Mouse (Mus musculus) kidney, adult 2 months (tissue): ENCODE results near the gene Kbtbd4. TPM values are rescaled to one million over a fixed set of nuclear protein-coding genes. Genes with fewer than 3 reads are reported as not detected.
"Not testable (repeated sequence)": the region's sequence is repeated elsewhere in the genome, so short reads cannot be mapped to it uniquely, and the experiment has no call there.

ENCODE experiments used
- DNase-seq: peaks from one replicate; pipeline ENCODE4 v3.0.0; 2021
- H3K27ac ChIP-seq: fragments of 200-500 bp; 2 replicates; pipeline ENCODE4 v1.5.1; 2012; ENCODE audit warnings: low read depth, low read length, control low read depth, inconsistent platforms; ENCODE audit not compliant: insufficient read depth
- H3K27me3 ChIP-seq: fragments of 200-500 bp; replicated peaks from 2 replicates; pipeline ENCODE4 v1.6.1; 2012; ENCODE audit warnings: mild to moderate bottlenecking, moderate library complexity, low read length, inconsistent platforms; ENCODE audit not compliant: control insufficient read depth, insufficient read depth
- H3K36me3 ChIP-seq: fragments of 200-500 bp; 2 replicates; pipeline ENCODE4 v1.6.1; 2012; ENCODE audit warnings: mild to moderate bottlenecking, moderate library complexity, low read length, inconsistent platforms; ENCODE audit not compliant: control insufficient read depth, insufficient read depth
- H3K4me1 ChIP-seq: fragments of 200-500 bp; 2 replicates; pipeline ENCODE4 v1.6.1; 2011; ENCODE audit warnings: low read length; ENCODE audit not compliant: control insufficient read depth, insufficient read depth
- H3K4me3 ChIP-seq: fragments of 200-500 bp; 2 replicates; pipeline ENCODE4 v1.5.1; 2011; ENCODE audit warnings: mild to moderate bottlenecking, low read depth, low read length, control low read depth; ENCODE audit not compliant: insufficient read depth
- CTCF ChIP-seq: fragments of 200-500 bp; conservative IDR thresholded peaks from 2 replicates; pipeline ENCODE4 v1.5.1; 2011; ENCODE audit warnings: low read depth, mild to moderate bottlenecking, control low read depth, low read length, moderate library complexity, mixed read lengths; ENCODE audit not compliant: insufficient read depth, insufficient read length
- POLR2A ChIP-seq: fragments of 200-500 bp; IDR thresholded peaks from one replicate; pipeline ENCODE4 v1.6.1; 2011; ENCODE audit warnings: low read depth, low read length, control low read depth
- WGBS: fragments of 180-500 bp; shearing (Covaris S2); methylation state at CpG from one replicate; pipeline ENCODE4 v1.1.7; 2018; 5-methylcytosine and 5-hydroxymethylcytosine counted together
- polyA plus RNA-seq: library from polyadenylated mRNA; depleted of rRNA; stranded (reverse); fragments of >200 nt; gene quantifications from 2 replicates; pipeline ENCODE4 v1.2.3, GENCODE M21; 2012

Kbtbd4 gene
- polyA plus RNA-seq, 1 experiment = 19.0 TPM

DNA sequence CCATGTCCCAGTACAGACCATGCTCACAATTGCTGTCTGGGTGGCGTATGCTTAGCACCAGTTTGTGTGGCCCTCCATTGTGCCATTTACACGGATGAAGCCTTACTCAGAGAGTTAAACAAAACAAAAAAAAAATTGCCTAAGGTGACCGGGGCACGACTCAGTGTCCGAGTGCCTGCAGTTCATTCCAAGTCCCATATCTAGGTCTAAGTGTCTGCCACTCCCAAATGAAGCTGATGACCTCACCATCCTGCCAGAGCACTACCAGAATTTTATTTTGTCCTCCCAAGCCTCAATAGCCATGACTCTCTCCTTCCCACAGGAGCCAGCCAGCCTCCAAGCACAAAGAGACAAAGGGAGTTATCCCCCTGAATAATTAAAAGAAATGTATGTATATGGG is 16.9 kb upstream of the Kbtbd4 start:
- TF ChIP-seq POLR2A (no peak), CTCF (no peak)
- Histone ChIP-seq H3K27ac (no peak overlapping the region), H3K4me1 (no peaks in the 10 kb centered on the region), H3K4me3 (no peak overlapping the region), H3K27me3 (0 out of 2 replicates have a peak, but pooled peaks cover 1% of the 10 kb centered on the region), H3K36me3 (no peaks in the 10 kb centered on the region)
- no peak for DNase-seq
- 80% methylated on average over 5 of the region's 5 CpGs for WGBS

DNA sequence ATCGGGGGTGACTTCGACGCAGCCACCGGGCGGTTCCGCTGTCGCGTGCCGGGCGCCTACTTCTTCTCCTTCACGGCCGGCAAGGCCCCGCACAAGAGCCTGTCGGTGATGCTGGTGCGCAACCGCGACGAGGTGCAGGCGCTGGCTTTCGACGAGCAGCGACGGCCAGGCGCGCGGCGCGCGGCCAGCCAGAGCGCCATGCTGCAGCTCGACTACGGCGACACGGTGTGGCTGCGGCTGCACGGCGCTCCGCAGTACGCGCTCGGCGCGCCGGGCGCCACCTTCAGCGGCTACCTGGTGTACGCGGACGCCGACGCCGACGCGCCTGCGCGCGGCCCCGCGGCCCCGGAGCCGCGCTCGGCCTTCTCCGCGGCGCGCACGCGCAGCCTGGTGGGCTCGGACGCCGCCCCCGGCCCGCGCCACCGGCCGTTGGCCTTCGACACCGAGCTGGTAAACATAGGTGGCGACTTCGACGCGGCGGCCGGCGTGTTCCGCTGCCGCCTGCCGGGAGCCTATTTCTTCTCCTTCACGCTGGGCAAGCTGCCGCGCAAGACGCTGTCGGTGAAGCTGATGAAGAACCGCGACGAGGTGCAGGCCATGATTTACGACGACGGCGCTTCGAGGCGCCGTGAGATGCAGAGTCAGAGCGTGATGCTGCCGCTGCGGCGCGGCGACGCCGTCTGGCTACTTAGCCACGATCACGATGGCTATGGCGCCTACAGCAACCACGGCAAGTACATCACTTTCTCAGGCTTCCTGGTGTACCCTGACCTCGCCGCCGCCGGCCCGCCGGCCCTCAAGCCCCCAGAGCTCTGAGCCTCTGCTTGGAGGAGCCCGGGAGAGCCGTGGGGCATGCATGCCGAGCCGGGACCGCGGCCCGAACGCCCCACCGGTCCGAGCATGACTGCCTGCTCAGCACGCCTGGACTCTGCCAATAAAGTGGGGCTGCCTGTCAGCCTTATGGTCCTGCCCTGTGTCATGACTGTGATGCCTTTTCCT is 14.7 kb upstream of the Kbtbd4 start:
- DNase-seq = peak; percentile 58
- Histone ChIP-seq H3K27me3 (0 out of 2 replicates have a peak, but pooled peaks cover 1% of the 10 kb centered on the region), H3K4me1 (no peaks in the 10 kb centered on the region), H3K4me3 (peak overlapping the region; percentile 52), H3K36me3 (no peaks in the 10 kb centered on the region), H3K27ac (no peak overlapping the region)
- WGBS = 2% methylated on average over 131 of the region's 133 CpGs
- TF ChIP-seq CTCF (0 out of 2 replicates have a peak, but pooled peaks have one; percentile 8), POLR2A (no peak)

DNA sequence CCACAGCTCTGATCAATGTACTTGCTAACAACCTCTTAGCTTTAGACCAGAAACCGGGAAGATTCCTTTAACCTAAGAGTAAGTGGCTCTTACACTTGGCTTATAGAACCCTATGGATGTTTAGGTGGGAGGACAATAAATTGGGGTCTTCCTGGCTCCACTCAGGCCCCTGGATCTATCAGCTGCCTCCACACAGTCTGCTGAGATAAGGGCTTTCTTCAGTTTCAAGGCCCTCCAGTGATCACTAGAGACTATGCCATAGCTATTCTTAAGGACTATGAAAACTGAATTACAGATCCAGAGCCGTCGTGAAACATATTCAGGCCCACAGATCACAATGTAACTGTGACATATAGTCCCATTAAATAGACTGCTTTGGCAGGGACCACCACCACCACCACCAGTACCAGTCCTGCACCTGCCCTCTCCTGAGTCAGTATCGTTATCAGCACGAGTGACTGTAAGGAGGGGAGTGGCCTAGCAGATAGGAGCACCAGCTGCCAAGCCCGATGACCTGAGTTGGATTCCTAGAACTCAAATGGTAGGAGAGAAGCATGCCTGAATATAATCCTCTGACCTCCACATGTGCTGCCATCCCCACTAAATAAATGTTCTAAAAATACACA is 10.8 kb upstream of the Kbtbd4 start:
- no peaks in the 10 kb centered on the region for H3K4me1 ChIP-seq
- 88% methylated on average over 6 of the region's 6 CpGs for WGBS
- no peaks in the 10 kb centered on the region for H3K27me3 ChIP-seq
- H3K4me3 ChIP-seq = no peak overlapping the region
- no peak for TF ChIP-seq POLR2A
- TF ChIP-seq CTCF = no peak
- no peak overlapping the region for H3K27ac ChIP-seq
- H3K36me3 ChIP-seq = peaks cover 4% of the 10 kb centered on the region
- no peak for DNase-seq

DNA sequence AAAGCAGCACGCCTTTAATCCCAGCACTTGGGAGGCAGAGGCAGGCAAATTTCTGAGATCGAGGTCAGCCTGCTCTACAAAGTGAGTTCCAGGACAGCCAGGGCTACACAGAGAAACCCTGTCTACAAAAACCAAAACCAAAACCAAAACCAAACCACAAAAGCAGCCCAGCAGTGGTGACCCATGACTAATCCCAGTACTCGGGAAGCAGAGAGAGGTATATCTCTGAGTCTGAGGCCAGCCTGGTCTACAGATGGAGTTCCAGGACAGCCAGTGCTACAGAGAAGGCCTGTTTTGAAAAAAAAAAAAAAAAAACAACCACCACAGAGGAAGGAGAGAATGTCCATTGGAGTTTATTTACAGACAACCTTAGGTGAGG is 10.3 kb upstream of the Kbtbd4 start:
- H3K36me3 ChIP-seq, H3K4me1 ChIP-seq, DNase-seq, H3K27ac ChIP-seq, H3K4me3 ChIP-seq, H3K27me3 ChIP-seq: not testable (repeated sequence)
- WGBS = 86% methylated on average over 3 of the region's 3 CpGs

DNA sequence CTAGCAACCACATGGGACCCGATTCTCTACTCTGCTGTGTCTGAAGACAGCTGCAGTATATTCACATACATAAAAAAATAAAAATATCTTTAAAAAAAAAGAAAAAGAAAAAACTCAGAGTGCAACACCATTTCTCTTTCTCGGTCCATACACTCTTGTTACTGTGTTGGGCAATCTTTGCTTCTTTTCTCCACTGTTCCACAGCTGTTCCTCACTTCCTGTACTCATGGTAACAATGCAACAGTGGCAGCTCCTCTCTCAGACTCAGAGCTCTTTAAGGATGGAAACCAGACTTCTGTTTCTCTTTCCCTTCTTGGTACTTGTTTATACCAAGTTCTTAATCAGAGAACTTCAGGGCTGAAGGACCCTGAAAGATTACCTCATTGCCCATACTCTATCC is 1.1 kb upstream of the Kbtbd4 start:
- Histone ChIP-seq H3K27ac (no peak overlapping the region), H3K36me3 (peaks cover 6% of the 10 kb centered on the region), H3K4me3 (peak overlapping the region; percentile 94; the same call in 1 of the 2 replicates), H3K27me3 (no peaks in the 10 kb centered on the region), H3K4me1 (peaks cover 11% of the 10 kb centered on the region; the same call in 1 of the 2 replicates)
- TF ChIP-seq POLR2A = no peak
- TF ChIP-seq CTCF = no peak
- 73% methylated on average over 2 of the region's 2 CpGs for WGBS
- DNase-seq = no peak

DNA sequence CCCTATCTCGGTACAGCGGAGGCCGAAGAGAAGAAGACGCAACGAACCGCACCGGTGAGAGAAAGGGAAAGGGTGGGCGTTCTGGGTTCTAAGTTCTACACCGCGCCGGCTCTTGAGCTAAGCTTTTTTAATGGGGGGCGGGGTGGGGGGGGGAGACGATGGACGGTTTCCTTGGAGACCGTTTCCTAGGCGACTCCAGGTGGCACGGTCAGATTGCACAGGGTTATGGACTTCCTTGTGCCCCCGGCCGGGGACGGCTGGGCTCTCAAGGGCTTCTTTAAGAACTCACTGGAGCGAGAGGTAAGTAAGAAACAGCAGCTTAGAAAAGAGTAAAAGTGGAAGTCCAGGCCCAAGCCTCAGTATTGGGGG is 300 bp downstream of the Kbtbd4 start:
- peak overlapping the region; percentile 94 for H3K4me3 ChIP-seq
- H3K27me3 ChIP-seq = no peaks in the 10 kb centered on the region
- H3K36me3 ChIP-seq = peaks cover 2% of the 10 kb centered on the region; the same call in 1 of the 2 replicates
- WGBS = under 1% methylated on average over 21 of the region's 21 CpGs
- peak overlapping the region; percentile 81 for H3K27ac ChIP-seq
- peaks cover 11% of the 10 kb centered on the region; the same call in 1 of the 2 replicates for H3K4me1 ChIP-seq
- DNase-seq = no peak
- TF ChIP-seq POLR2A (no peak), CTCF (no peak)

DNA sequence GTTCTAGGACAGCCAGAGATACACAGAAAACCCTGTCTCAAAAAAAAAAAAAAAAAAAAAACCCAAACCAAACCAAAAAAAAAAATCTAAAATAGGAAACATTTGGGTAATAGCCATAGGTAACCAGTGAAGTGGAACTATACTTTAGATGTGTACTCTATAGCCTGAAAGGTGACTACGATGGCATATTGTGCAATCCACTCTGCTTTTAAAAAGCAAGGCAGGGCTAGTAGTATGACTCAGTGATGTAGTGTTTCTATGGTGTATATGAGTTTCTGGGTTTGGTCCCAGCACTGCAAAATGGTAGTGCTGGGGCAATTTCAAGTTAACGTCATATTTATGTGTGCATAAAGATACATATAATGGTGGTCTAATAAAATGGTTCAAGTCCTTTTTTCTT is 2.2 kb downstream of the Kbtbd4 start:
- Histone ChIP-seq H3K36me3 (peaks cover 4% of the 10 kb centered on the region), H3K4me3 (no peak overlapping the region), H3K27me3 (no peaks in the 10 kb centered on the region), H3K4me1 (peaks cover 11% of the 10 kb centered on the region; the same call in 1 of the 2 replicates), H3K27ac (no peak overlapping the region)
- TF ChIP-seq CTCF (no peak), POLR2A (no peak)
- WGBS = 91% methylated on average over 2 of the region's 2 CpGs
- DNase-seq = no peak
